7 mouse cellular contexts compared by ENCODE assay signal in the genomic region with DNA sequence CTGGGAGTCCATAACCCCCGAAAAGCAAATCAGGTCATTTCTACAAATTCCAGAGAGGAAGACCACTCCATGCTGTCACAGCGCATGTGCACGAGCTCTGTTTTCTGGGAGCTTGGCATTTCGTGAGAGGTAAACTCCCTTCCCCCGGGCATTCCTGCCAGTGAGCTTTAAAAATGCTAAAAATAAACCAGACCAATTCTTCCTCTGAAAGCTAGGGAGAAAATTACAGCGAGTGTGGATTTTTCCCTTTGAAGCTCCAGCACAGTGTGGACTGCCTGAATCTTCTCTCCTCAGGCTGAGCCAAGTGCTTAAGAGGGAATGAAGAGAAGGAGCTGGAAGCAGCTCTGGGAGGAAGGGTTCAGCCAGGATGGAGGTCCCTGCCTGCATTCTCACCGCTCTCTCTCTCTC.
DNase-seq lines count a peak whose midpoint lies in the region; ATAC-seq lines count a peak whose summit lies in the region.

No protein-coding gene starts in this region.

- 0 out of 2 replicates have a peak overlapping the region, but pooled peaks have one; percentile 29 for H3K27ac ChIP-seq in kidney, embryonic 16.5 days (ENCODE audit: low read length)
- no peak overlapping the region for H3K27ac ChIP-seq in kidney, embryonic 14.5 days (ENCODE audit: low read depth, low read length)
- no peak overlapping the region for H3K27ac ChIP-seq in embryonic facial prominence, embryonic 13.5 days

- no peaks in the 10 kb centered on the region; the same call in 1 of the 2 replicates for H3K9me3 ChIP-seq in kidney, embryonic 16.5 days (ENCODE audit: low read length)
- H3K9me3 ChIP-seq in kidney, embryonic 14.5 days (ENCODE audit: control insufficient read depth, low read length), result peaks cover 3% of the 10 kb centered on the region; the same call in 1 of the 2 replicates
- H3K9me3 ChIP-seq in embryonic facial prominence, embryonic 13.5 days, result no peaks in the 10 kb centered on the region

- DNase-seq in layer of hippocampus, adult 8-10 months (ENCODE audit: low spot score in 2 of 2), result peak; percentile 31 to 34
- DNase-seq in right cerebral cortex, postnatal 36 days (ENCODE audit: low spot score in 2 of 2), result peak; percentile 33 to 49
- DNase-seq in embryo, embryonic 9.5 days (ENCODE audit: extremely low spot score), result no peak
- no peak for DNase-seq in ovary, postnatal 36 days (ENCODE audit: low spot score)

- peaks cover 6% of the 10 kb centered on the region for H3K36me3 ChIP-seq in kidney, embryonic 16.5 days (ENCODE audit: insufficient read depth, low read length)
- H3K36me3 ChIP-seq in kidney, embryonic 14.5 days (ENCODE audit: control insufficient read depth, insufficient read depth, low read length), result peaks cover 14% of the 10 kb centered on the region; the same call in 1 of the 2 replicates
- H3K36me3 ChIP-seq in embryonic facial prominence, embryonic 13.5 days, result peaks cover 30% of the 10 kb centered on the region

- H3K27me3 ChIP-seq in kidney, embryonic 16.5 days (ENCODE audit: insufficient read depth, low read length), result no peaks in the 10 kb centered on the region
- H3K27me3 ChIP-seq in kidney, embryonic 14.5 days (ENCODE audit: control insufficient read depth, insufficient read depth, low read length), result no peaks in the 10 kb centered on the region
- no peaks in the 10 kb centered on the region for H3K27me3 ChIP-seq in embryonic facial prominence, embryonic 13.5 days

- 66% methylated on average over 7 of the region's 7 CpGs for WGBS in kidney, embryonic 16.5 days
- 75% methylated on average over 7 of the region's 7 CpGs for WGBS in kidney, embryonic 14.5 days
- WGBS in embryonic facial prominence, embryonic 13.5 days, result 41% methylated on average over 7 of the region's 7 CpGs

- H3K4me3 ChIP-seq in kidney, embryonic 16.5 days (ENCODE audit: low read length), result no peak overlapping the region
- H3K4me3 ChIP-seq in kidney, embryonic 14.5 days (ENCODE audit: low read length), result no peak overlapping the region
- H3K4me3 ChIP-seq in embryonic facial prominence, embryonic 13.5 days, result no peak overlapping the region

- peaks cover 23% of the 10 kb centered on the region for H3K4me1 ChIP-seq in kidney, embryonic 16.5 days (ENCODE audit: insufficient read depth, low read length)
- peaks cover 8% of the 10 kb centered on the region; the same call in 1 of the 2 replicates for H3K4me1 ChIP-seq in kidney, embryonic 14.5 days (ENCODE audit: control insufficient read depth, insufficient read depth, low read length)
- H3K4me1 ChIP-seq in embryonic facial prominence, embryonic 13.5 days, result peaks cover 15% of the 10 kb centered on the region

- no peak for ATAC-seq in kidney, embryonic 16.5 days (ENCODE audit: low FRiP score, low TSS enrichment)
- no peak for ATAC-seq in kidney, embryonic 14.5 days (ENCODE audit: low FRiP score, low TSS enrichment)
- no peak for ATAC-seq in embryonic facial prominence, embryonic 13.5 days (ENCODE audit: insufficient number of reproducible peaks, insufficient read depth, low FRiP score, low TSS enrichment, low read depth)

- no peak overlapping the region for H3K4me2 ChIP-seq in kidney, embryonic 16.5 days (replicated peaks; ENCODE audit: low read depth, low read length)
- no peak overlapping the region for H3K4me2 ChIP-seq in kidney, embryonic 14.5 days (replicated peaks; ENCODE audit: low read depth, low read length)
- no peak overlapping the region for H3K4me2 ChIP-seq in embryonic facial prominence, embryonic 13.5 days

- no peak overlapping the region for H3K9ac ChIP-seq in kidney, embryonic 16.5 days (replicated peaks; ENCODE audit: low read length)
- no peak overlapping the region for H3K9ac ChIP-seq in kidney, embryonic 14.5 days (ENCODE audit: low read depth, low read length)
- 0 out of 2 replicates have a peak overlapping the region, but pooled peaks have one; percentile 21 for H3K9ac ChIP-seq in embryonic facial prominence, embryonic 13.5 days

Comparison
In these comparisons a context has a peak if more than half of its experiments do, and no peak if none do; other contexts are left out.
1. DNase-seq: peak in layer of hippocampus, adult 8-10 months (2 of 2) and right cerebral cortex, postnatal 36 days (2 of 2); none in embryo, embryonic 9.5 days (single experiment) and ovary, postnatal 36 days (single experiment).